ENCODE assay signal across 8 mouse cellular contexts in genomic region chr16:77330996-77331395, GRCm38 (mm10).
DNase-seq lines count a peak whose midpoint lies in the region; ATAC-seq and TF ChIP-seq lines count a peak whose summit lies in the region.

No protein-coding gene starts in this region.

- TF ChIP-seq CTCF in kidney, postnatal 0 days (IDR thresholded peaks at IDR 0.05; ENCODE audit: low read depth): no peak

- 0 out of 2 replicates have a peak, but pooled peaks cover 2% of the 10 kb centered on the region for H3K9me3 ChIP-seq in embryonic facial prominence, embryonic 10.5 days
- no peaks in the 10 kb centered on the region for H3K9me3 ChIP-seq in heart, embryonic 15.5 days (replicated peaks)
- H3K9me3 ChIP-seq in kidney, postnatal 0 days (replicated peaks; ENCODE audit: low read length): no peaks in the 10 kb centered on the region

- peaks cover 23% of the 10 kb centered on the region for H3K4me1 ChIP-seq in embryonic facial prominence, embryonic 10.5 days
- no peaks in the 10 kb centered on the region for H3K4me1 ChIP-seq in heart, embryonic 15.5 days (replicated peaks)
- H3K4me1 ChIP-seq in kidney, postnatal 0 days (replicated peaks; ENCODE audit: insufficient read depth, low read length): no peaks in the 10 kb centered on the region

- H3K36me3 ChIP-seq in embryonic facial prominence, embryonic 10.5 days (replicated peaks): peaks cover 29% of the 10 kb centered on the region
- H3K36me3 ChIP-seq in heart, embryonic 15.5 days: no peaks in the 10 kb centered on the region
- H3K36me3 ChIP-seq in kidney, postnatal 0 days (ENCODE audit: insufficient read depth, low read length): no peaks in the 10 kb centered on the region

- H3K9ac ChIP-seq in heart, embryonic 15.5 days: peak overlapping the region; percentile 43; the same call in 1 of the 2 replicates
- H3K9ac ChIP-seq in kidney, postnatal 0 days (ENCODE audit: low read depth, low read length): peak overlapping the region; percentile 36

- peak; percentile 65 for DNase-seq in adrenal gland, adult 2 months
- peak; percentile 53 for DNase-seq in embryonic facial prominence, embryonic 10.5 days (ENCODE audit: low spot score)
- DNase-seq in kidney, postnatal 0 days (ENCODE audit: low spot score): peak; percentile 74
- DNase-seq in lung, postnatal 25 days (ENCODE audit: low spot score): peak; percentile 55
- DNase-seq in retina, embryonic 14.5 days (ENCODE audit: low spot score): peak; percentile 60
- DNase-seq in frontal cortex, postnatal 25 days (ENCODE audit: low spot score in 2 of 2): no peak
- DNase-seq in spleen, postnatal 14 days (ENCODE audit: low spot score in 2 of 2): no peak

- H3K27ac ChIP-seq in embryonic facial prominence, embryonic 10.5 days (replicated peaks): peak overlapping the region; percentile 95
- peak overlapping the region; percentile 97 for H3K27ac ChIP-seq in heart, embryonic 15.5 days
- H3K27ac ChIP-seq in kidney, postnatal 0 days: peak overlapping the region; percentile 57

- 21% methylated on average over 8 of the region's 8 CpGs for WGBS in embryonic facial prominence, embryonic 10.5 days
- 11% methylated on average over 8 of the region's 8 CpGs for WGBS in heart, embryonic 15.5 days
- 6% methylated on average over 8 of the region's 8 CpGs for WGBS in kidney, postnatal 0 days

- no peaks in the 10 kb centered on the region for H3K27me3 ChIP-seq in embryonic facial prominence, embryonic 10.5 days (replicated peaks; ENCODE audit: low read depth, poor library complexity, severe bottlenecking)
- H3K27me3 ChIP-seq in heart, embryonic 15.5 days: no peaks in the 10 kb centered on the region
- no peaks in the 10 kb centered on the region for H3K27me3 ChIP-seq in kidney, postnatal 0 days (ENCODE audit: insufficient read depth, low read length)

- H3K4me3 ChIP-seq in embryonic facial prominence, embryonic 10.5 days: peak overlapping the region; percentile 69
- H3K4me3 ChIP-seq in heart, embryonic 15.5 days: peak overlapping the region; percentile 64
- H3K4me3 ChIP-seq in kidney, postnatal 0 days (replicated peaks; ENCODE audit: low read depth, low read length): peak overlapping the region; percentile 55

- ATAC-seq in heart, embryonic 15.5 days (replicated peaks; ENCODE audit: insufficient number of reproducible peaks, insufficient read depth, low FRiP score, low read depth): peak; percentile 61
- ATAC-seq in kidney, postnatal 0 days (replicated peaks; ENCODE audit: low FRiP score, low read depth): peak; percentile 48

- peak overlapping the region; percentile 71 for H3K4me2 ChIP-seq in heart, embryonic 15.5 days
- peak overlapping the region; percentile 68 for H3K4me2 ChIP-seq in kidney, postnatal 0 days (ENCODE audit: low read length)

Comparison
In these comparisons a context has a peak if more than half of its experiments do, and no peak if none do; other contexts are left out.
1. DNase-seq: peak in adrenal gland, adult 2 months (single experiment), embryonic facial prominence, embryonic 10.5 days (single experiment), kidney, postnatal 0 days (single experiment), lung, postnatal 25 days (single experiment) and retina, embryonic 14.5 days (single experiment); none in frontal cortex, postnatal 25 days (0 of 2) and spleen, postnatal 14 days (0 of 2).
2. Peak in every context shown above with its lines, with median percentiles within 50 percentile points of each other: H3K27ac ChIP-seq and H3K4me3 ChIP-seq.